Mouse (Mus musculus): Measurements from ENCODE around the gene Obscn. TPM values are rescaled to one million over a fixed set of nuclear protein-coding genes. Genes with fewer than 3 reads are reported as not detected.

Gene Obscn
- polyA plus RNA-seq, 1 experiment from 2014 or later: 0.29 TPM

DNA sequence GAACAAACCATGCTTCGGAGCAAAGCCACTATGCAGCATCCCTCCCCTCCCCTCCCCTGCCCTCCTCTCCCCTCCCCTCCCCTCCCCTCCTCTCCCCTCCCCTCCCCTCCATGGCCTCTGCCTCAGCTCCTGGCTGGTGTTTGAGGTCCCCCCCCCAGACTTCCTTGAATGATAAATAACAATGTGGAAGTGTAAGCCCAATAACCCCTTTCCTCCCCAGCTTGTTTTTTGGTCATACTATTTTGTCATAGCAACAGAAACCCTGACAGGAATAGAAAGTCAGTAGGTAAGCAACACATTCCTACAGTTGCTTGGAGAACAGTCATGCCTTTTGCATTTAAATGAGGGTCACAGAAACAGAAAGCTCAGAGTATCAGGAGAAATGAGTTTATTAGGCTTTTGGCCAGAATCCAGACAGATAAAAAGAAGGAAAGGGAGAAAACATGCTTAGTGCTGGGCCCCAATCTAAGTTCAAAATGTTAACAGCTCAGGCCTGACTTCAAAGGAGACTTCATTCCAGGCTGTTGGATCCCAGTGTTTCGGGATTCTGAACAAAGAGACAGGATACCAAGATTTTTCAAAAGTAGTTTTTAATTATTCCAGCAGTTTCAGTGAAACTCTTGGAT is 29.5 kb upstream of the Obscn start:
- H3K9me3 ChIP-seq (replicated peaks; ENCODE audit: control insufficient read depth, low read length, poor library complexity, severe bottlenecking): no peaks in the 10 kb centered on the region
- no peak overlapping the region for H3K9ac ChIP-seq (ENCODE audit: low read depth, low read length)
- no peaks in the 10 kb centered on the region for H3K36me3 ChIP-seq (ENCODE audit: control insufficient read depth, insufficient read depth, low read length)
- H3K4me2 ChIP-seq (ENCODE audit: low read length): no peak overlapping the region
- no peak overlapping the region for H3K4me3 ChIP-seq (ENCODE audit: low read depth, low read length)
- no peak for ATAC-seq
- no peak overlapping the region for H3K27ac ChIP-seq (ENCODE audit: low read length)
- H3K4me1 ChIP-seq (ENCODE audit: control insufficient read depth, insufficient read depth, low read length): peaks cover 14% of the 10 kb centered on the region
- WGBS: 35% methylated on average over 2 of the region's 2 CpGs
- no peaks in the 10 kb centered on the region; the same call in 1 of the 2 replicates for H3K27me3 ChIP-seq (ENCODE audit: control insufficient read depth, insufficient read depth, low read depth, low read length)

DNA sequence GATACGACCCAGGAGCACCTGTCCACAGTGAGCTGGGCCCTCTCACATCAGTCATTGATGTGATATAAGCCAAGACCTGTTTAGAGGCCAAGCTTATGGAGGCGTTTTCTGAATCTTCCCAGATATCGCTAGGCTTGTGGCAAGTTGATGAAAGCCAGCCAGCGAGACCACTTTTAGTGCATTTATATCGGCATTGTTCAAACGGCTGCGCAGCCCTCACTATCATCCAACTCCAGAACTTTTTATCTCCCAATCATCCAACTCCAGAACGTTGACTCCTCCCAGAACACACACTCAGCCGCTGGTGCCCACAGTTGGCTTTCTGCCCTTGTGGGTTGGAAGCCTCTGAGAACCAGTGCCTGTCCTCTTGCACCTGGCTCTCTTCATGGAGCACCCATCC is 28.2 kb upstream of the Obscn start:
- Histone ChIP-seq H3K9me3 (replicated peaks; ENCODE audit: control insufficient read depth, low read length, poor library complexity, severe bottlenecking) (no peaks in the 10 kb centered on the region), H3K4me3 (ENCODE audit: low read depth, low read length) (no peak overlapping the region), H3K27me3 (ENCODE audit: control insufficient read depth, insufficient read depth, low read depth, low read length) (no peaks in the 10 kb centered on the region; the same call in 1 of the 2 replicates), H3K4me1 (ENCODE audit: control insufficient read depth, insufficient read depth, low read length) (peaks cover 14% of the 10 kb centered on the region), H3K4me2 (ENCODE audit: low read length) (peak overlapping the region; percentile 68; the same call in 1 of the 2 replicates), H3K36me3 (ENCODE audit: control insufficient read depth, insufficient read depth, low read length) (no peaks in the 10 kb centered on the region), H3K9ac (ENCODE audit: low read depth, low read length) (no peak overlapping the region), H3K27ac (ENCODE audit: low read length) (no peak overlapping the region)
- 89% methylated on average over 9 of the region's 9 CpGs for WGBS
- no peak for ATAC-seq

DNA sequence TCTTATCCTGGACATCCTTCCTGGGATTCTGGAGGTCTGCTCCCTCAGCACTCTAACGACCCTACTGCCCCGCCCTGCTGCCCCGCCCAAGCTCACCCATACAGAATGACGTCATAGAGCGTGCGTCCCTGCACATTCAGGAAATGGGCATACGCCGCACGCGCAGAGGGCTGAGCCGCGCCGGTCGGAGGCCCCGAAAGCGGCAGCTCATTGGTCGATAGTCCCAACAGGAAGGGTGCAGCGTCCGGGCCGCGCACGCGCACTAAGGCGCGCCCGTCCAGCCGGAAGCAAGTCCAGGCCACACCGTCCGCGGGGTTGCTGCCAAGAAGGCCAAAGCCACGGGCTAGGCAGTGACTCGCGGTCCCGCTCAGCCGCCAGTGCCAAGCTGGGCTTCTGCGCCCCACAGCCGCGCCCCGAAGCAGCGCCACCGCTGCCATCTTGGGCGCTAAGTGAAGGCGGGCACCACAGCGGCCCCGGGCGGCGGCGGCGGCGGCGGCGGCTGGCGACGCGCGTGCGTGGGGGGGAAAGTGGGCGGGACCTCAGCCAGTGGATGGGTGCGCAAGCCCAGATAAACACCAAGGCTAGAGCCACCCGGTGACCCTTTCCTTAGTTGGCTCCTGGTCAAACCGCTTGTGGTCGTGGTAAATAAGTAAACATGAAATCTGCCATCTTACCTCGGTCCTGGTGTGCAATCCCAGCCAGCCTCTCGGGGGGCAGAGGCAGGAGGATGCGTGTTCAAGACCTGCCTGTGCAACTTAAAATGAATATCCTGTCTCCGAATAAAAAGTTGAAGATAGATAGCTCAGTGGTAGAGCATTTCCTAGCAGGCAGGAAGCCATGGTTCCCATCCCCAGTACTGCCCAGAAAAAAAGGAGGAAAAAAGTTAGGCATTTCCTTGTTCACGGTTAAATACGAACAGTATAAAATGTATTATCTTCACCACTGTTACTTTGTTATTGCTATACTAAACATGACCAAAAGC is 27.3 kb upstream of the Obscn start, which contains the start of gene Iba57:
Gene Iba57, minus strand, starts transcription at position 485 of the 982 bp plus-strand sequence.
- Histone ChIP-seq H3K9me3 (replicated peaks; ENCODE audit: control insufficient read depth, low read length, poor library complexity, severe bottlenecking) (no peaks in the 10 kb centered on the region), H3K9ac (ENCODE audit: low read depth, low read length) (peak within 1 kb of the TSS; percentile 95), H3K27ac (ENCODE audit: low read length) (peak within 1 kb of the TSS; percentile 100), H3K4me2 (ENCODE audit: low read length) (peak within 1 kb of the TSS; percentile 85), H3K4me1 (ENCODE audit: control insufficient read depth, insufficient read depth, low read length) (peaks cover 14% of the 10 kb centered on the region), H3K27me3 (ENCODE audit: control insufficient read depth, insufficient read depth, low read depth, low read length) (no peaks in the 10 kb centered on the region; the same call in 1 of the 2 replicates), H3K4me3 (ENCODE audit: low read depth, low read length) (peak within 1 kb of the TSS; percentile 82), H3K36me3 (ENCODE audit: control insufficient read depth, insufficient read depth, low read length) (no peaks in the 10 kb centered on the region; the same call in 1 of the 2 replicates)
- peak; percentile 99 for ATAC-seq
- 4% methylated on average over 53 of the region's 68 CpGs for WGBS

DNA sequence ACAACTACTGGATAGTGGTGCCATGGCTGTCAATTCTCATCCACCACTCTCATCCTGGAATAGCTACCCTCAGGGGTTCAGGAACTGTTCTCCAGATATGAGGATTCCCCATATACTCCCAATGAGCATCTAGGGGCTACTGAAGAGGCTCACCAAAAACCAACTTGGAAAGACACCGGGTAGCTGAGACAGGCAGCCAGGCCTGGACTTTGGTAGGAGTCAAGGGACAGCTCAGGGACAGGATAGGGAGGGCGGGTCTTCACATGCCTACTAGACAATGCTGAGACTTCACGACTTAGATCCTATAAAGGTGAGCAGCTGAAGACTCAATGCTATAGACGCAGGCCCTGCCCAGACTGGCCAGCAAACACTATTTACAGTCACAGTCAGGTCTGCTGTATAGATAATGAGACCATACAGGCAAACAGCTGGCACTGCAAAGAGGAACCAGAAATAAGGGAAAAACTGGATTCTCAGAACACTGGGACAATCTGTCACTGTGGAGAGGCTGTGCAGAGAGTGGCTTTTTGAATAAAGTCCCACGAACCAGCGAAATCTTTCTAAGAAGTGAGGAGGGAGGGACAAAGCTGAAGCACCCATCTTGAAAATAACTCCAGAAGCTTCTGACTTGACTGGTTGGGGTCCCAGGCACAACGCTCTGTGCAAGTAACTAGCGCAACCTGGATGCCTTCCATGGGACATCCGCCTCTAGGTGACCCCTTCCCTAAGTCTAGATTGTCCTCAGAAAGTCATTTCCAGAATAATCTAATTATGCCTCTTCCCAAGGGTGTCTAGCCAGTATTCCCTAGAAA is 26.4 kb upstream of the Obscn start:
- Histone ChIP-seq H3K9ac (ENCODE audit: low read depth, low read length) (peak overlapping the region; percentile 66), H3K4me1 (ENCODE audit: control insufficient read depth, insufficient read depth, low read length) (peaks cover 14% of the 10 kb centered on the region), H3K9me3 (replicated peaks; ENCODE audit: control insufficient read depth, low read length, poor library complexity, severe bottlenecking) (no peaks in the 10 kb centered on the region), H3K27me3 (ENCODE audit: control insufficient read depth, insufficient read depth, low read depth, low read length) (no peaks in the 10 kb centered on the region; the same call in 1 of the 2 replicates), H3K4me2 (ENCODE audit: low read length) (peak overlapping the region; percentile 85), H3K4me3 (ENCODE audit: low read depth, low read length) (peak overlapping the region; percentile 82), H3K27ac (ENCODE audit: low read length) (peak overlapping the region; percentile 100), H3K36me3 (ENCODE audit: control insufficient read depth, insufficient read depth, low read length) (no peaks in the 10 kb centered on the region; the same call in 1 of the 2 replicates)
- ATAC-seq: peak; percentile 0
- WGBS: 56% methylated on average over 9 of the region's 9 CpGs

DNA sequence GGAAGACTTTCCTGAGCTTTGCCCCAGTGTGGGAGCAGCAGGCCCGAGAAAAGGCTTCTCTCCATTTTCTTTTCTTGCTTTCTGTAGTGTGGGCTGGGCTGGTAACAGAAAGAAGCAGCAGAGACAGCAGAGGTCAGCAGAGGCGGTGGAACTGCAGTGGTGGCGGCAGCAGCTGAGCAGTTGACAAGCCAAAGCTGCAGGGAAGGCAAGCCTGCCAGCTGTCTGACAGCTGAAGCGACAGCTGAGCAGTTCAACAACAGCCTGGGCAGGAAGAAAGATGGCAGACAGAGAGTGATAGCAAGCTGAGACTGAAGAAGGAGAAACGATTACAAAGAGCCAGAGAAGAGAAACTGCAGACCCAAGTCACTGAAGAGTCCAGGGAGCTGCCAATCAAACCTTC is 25.2 kb upstream of the Obscn start:
- 87% methylated on average over 5 of the region's 5 CpGs for WGBS
- no peak overlapping the region for H3K4me2 ChIP-seq (ENCODE audit: low read length)
- no peaks in the 10 kb centered on the region for H3K27me3 ChIP-seq (ENCODE audit: control insufficient read depth, insufficient read depth, low read depth, low read length)
- peaks cover 14% of the 10 kb centered on the region for H3K4me1 ChIP-seq (ENCODE audit: control insufficient read depth, insufficient read depth, low read length)
- no peak overlapping the region for H3K9ac ChIP-seq (ENCODE audit: low read depth, low read length)
- H3K27ac ChIP-seq (ENCODE audit: low read length): no peak overlapping the region
- no peaks in the 10 kb centered on the region for H3K9me3 ChIP-seq (replicated peaks; ENCODE audit: control insufficient read depth, low read length, poor library complexity, severe bottlenecking)
- no peaks in the 10 kb centered on the region; the same call in 1 of the 2 replicates for H3K36me3 ChIP-seq (ENCODE audit: control insufficient read depth, insufficient read depth, low read length)
- no peak for ATAC-seq
- H3K4me3 ChIP-seq (ENCODE audit: low read depth, low read length): no peak overlapping the region

DNA sequence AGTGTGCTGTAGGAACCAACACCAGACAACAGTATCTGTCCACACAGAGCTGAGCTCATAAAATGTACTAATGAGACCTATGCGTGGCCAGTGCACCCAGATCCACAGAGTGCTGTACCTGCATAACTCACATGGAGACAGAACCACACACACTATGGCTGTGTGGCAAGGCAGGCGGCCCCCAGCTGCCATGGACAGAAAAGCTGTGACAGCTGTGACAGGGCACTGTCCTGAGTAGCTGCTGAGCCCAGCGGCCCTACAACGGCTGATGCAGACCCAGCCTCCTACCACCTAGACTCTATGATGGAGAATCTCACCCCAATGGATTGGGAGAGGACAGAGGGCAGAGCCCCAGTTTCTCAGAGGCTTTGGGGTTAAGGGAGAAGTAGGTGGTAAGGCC is 23.4 kb upstream of the Obscn start:
- no peaks in the 10 kb centered on the region for H3K27me3 ChIP-seq (ENCODE audit: control insufficient read depth, insufficient read depth, low read depth, low read length)
- no peak overlapping the region for H3K27ac ChIP-seq (ENCODE audit: low read length)
- peaks cover 4% of the 10 kb centered on the region; the same call in 1 of the 2 replicates for H3K36me3 ChIP-seq (ENCODE audit: control insufficient read depth, insufficient read depth, low read length)
- ATAC-seq: no peak
- no peak overlapping the region for H3K9ac ChIP-seq (ENCODE audit: low read depth, low read length)
- H3K4me3 ChIP-seq (ENCODE audit: low read depth, low read length): no peak overlapping the region
- 92% methylated on average over 4 of the region's 4 CpGs for WGBS
- H3K4me2 ChIP-seq (ENCODE audit: low read length): no peak overlapping the region
- no peaks in the 10 kb centered on the region for H3K9me3 ChIP-seq (replicated peaks; ENCODE audit: control insufficient read depth, low read length, poor library complexity, severe bottlenecking)
- H3K4me1 ChIP-seq (ENCODE audit: control insufficient read depth, insufficient read depth, low read length): peaks cover 14% of the 10 kb centered on the region

DNA sequence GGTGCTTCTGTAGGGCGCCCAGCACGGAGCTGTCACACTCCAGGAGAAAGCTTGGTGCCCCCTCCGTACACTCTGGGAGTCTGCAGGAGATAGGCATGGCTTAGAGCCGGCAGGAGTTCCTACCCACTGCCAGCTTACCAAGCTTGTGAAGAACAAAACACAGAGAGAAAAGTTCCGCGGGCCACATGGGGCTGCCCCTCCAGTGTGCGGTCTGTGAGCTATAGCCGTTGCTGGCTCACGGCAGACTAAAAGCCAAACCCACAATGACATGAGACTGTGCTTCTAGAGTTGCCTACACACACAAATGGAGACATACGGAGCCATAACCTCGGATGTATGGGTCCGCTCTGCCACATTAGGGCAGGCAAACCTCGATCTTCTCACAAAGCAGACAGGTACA is 22.9 kb upstream of the Obscn start:
- 90% methylated on average over 13 of the region's 13 CpGs for WGBS

DNA sequence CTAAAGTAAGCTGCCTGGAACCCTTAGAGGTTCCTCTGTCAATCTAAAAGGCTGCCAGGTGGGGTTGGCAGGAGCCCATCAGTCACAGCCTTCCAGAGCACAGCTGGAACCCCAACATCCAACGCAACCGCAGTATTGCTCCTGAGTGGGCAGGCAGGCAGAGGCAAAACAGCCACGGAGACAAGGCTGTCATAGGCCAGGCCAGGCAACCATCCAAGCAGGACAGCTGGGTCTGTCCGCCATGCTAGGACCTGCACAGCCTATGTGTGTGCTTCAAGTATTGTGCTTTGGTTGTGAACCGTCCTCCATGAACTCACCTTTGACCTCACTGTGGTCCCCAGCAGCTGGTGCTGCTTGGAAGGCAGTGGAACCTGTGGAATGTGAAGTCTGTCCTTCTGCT is 19.7 kb upstream of the Obscn start:
- Histone ChIP-seq H3K4me1 (ENCODE audit: control insufficient read depth, insufficient read depth, low read length) (no peaks in the 10 kb centered on the region), H3K4me3 (ENCODE audit: low read depth, low read length) (no peak overlapping the region), H3K27ac (ENCODE audit: low read length) (no peak overlapping the region), H3K4me2 (ENCODE audit: low read length) (no peak overlapping the region), H3K9ac (ENCODE audit: low read depth, low read length) (no peak overlapping the region), H3K9me3 (replicated peaks; ENCODE audit: control insufficient read depth, low read length, poor library complexity, severe bottlenecking) (no peaks in the 10 kb centered on the region), H3K27me3 (ENCODE audit: control insufficient read depth, insufficient read depth, low read depth, low read length) (no peaks in the 10 kb centered on the region), H3K36me3 (ENCODE audit: control insufficient read depth, insufficient read depth, low read length) (peaks cover 4% of the 10 kb centered on the region; the same call in 1 of the 2 replicates)
- 89% methylated on average over 5 of the region's 5 CpGs for WGBS
- no peak for ATAC-seq

More for the DNA sequence above, 22.9 kb upstream of the Obscn start:
- Histone ChIP-seq H3K36me3 (ENCODE audit: control insufficient read depth, insufficient read depth, low read length) (peaks cover 4% of the 10 kb centered on the region; the same call in 1 of the 2 replicates), H3K4me1 (ENCODE audit: control insufficient read depth, insufficient read depth, low read length) (peaks cover 11% of the 10 kb centered on the region), H3K27me3 (ENCODE audit: control insufficient read depth, insufficient read depth, low read depth, low read length) (no peaks in the 10 kb centered on the region), H3K9ac (ENCODE audit: low read depth, low read length) (no peak overlapping the region), H3K9me3 (replicated peaks; ENCODE audit: control insufficient read depth, low read length, poor library complexity, severe bottlenecking) (no peaks in the 10 kb centered on the region), H3K27ac (ENCODE audit: low read length) (no peak overlapping the region), H3K4me2 (ENCODE audit: low read length) (no peak overlapping the region), H3K4me3 (ENCODE audit: low read depth, low read length) (no peak overlapping the region)
- ATAC-seq: no peak

Data from midbrain, embryonic 16.5 days (tissue).